Mouse (Mus musculus) C2C12 (cell line): ENCODE data around the gene Cep170. TPM values are rescaled to one million over a fixed set of nuclear protein-coding genes. Genes with fewer than 3 reads are reported as not detected.
A peak's percentile ranks its signal among the peaks of the same experiment; 100 is the strongest.

ENCODE experiments used
- H3K27me3 ChIP-seq: one replicate; pipeline ENCODE4 v1.6.1; 2011; ENCODE audit not compliant: control insufficient read depth, insufficient read depth, insufficient read length
- H3K36me3 ChIP-seq: one replicate; pipeline ENCODE4 v1.6.1; 2011; ENCODE audit not compliant: control insufficient read depth, insufficient read depth
- H3K4me3 ChIP-seq: one replicate; pipeline ENCODE4 v1.5.1; 2011; ENCODE audit warnings: mild to moderate bottlenecking, control low read depth; ENCODE audit not compliant: poor library complexity, insufficient read depth, severe bottlenecking
- H3K79me2 ChIP-seq: one replicate; pipeline ENCODE4 v1.6.1; 2011; ENCODE audit not compliant: control insufficient read depth, insufficient read depth
- H3K79me3 ChIP-seq: one replicate; pipeline ENCODE4 v1.6.1; 2011; ENCODE audit warnings: low read depth, control low read depth
- H3ac ChIP-seq: one replicate; pipeline ENCODE3; 2011; ENCODE audit warnings: low read depth; ENCODE audit not compliant: control insufficient read depth, insufficient read length
- CEBPB ChIP-seq: IDR thresholded peaks from one replicate; pipeline ENCODE4 v1.6.1; 2011; ENCODE audit warnings: low read depth, mild to moderate bottlenecking, control low read depth, moderate library complexity
- CTCF ChIP-seq: IDR thresholded peaks from one replicate; pipeline ENCODE4 v1.5.1; 2011; ENCODE audit not compliant: control insufficient read depth, insufficient read depth, insufficient read length
- FOSL1 ChIP-seq: IDR thresholded peaks from one replicate; pipeline ENCODE4 v1.8.0; 2011; ENCODE audit warnings: mild to moderate bottlenecking, low read length; ENCODE audit not compliant: poor library complexity, insufficient read depth, severe bottlenecking
- MAX ChIP-seq: IDR thresholded peaks from one replicate; pipeline ENCODE4 v1.6.1; 2011; ENCODE audit warnings: mild to moderate bottlenecking, control low read depth
- MYOD1 ChIP-seq: IDR thresholded peaks from one replicate; pipeline ENCODE4 v1.6.1; 2011; ENCODE audit warnings: low read depth; ENCODE audit not compliant: control insufficient read depth, insufficient read length
- MYOG ChIP-seq: IDR thresholded peaks from one replicate; pipeline ENCODE4 v1.6.1; 2011; ENCODE audit not compliant: control insufficient read depth, insufficient read length; ENCODE audit errors: extremely low read depth
- USF1 ChIP-seq: IDR thresholded peaks from one replicate; pipeline ENCODE4 v1.6.1; 2011; ENCODE audit warnings: low read depth, mild to moderate bottlenecking, control low read depth, moderate library complexity
- long read RNA-seq, 2 experiments: library from polyadenylated mRNA; unstranded; transcript quantifications; one replicate each; pipeline ENCODE4 v2.0.0; 2019 to 2020
- polyA plus RNA-seq: library from polyadenylated mRNA; unstranded; fragments of >200 nt; fragmentation: generic; extraction: Trizol; gene quantifications from one replicate; pipeline ENCODE4 v1.2.1, GENCODE M21; 2012; ENCODE audit warnings: missing spikeins

Gene Cep170
- 15.1 TPM for polyA plus RNA-seq
- long read RNA-seq, experiment 1, partial matches to known transcripts, result 8 of 14 reads
- long read RNA-seq, experiment 1, other reads (novel, unspliced or antisense), result 6 of 14 reads
- long read RNA-seq, experiment 2, partial matches to known transcripts, result 68 of 106 reads
- long read RNA-seq, experiment 2, other reads (novel, unspliced or antisense), result 38 of 106 reads

- H3K79me2 ChIP-seq, result peaks cover 87% of the 10 kb centered on the region
- H3K4me3 ChIP-seq, result peak within 1 kb of the TSS; percentile 63
- H3K36me3 ChIP-seq, result no peaks in the 10 kb centered on the region
- peaks cover 62% of the 10 kb centered on the region for H3K79me3 ChIP-seq
- no peaks in the 10 kb centered on the region for H3K27me3 ChIP-seq
- peak within 1 kb of the TSS; percentile 77 for H3ac ChIP-seq
- TF ChIP-seq MYOD1 (no peak), USF1 (no peak), CTCF (no peak), MYOG (no peak), MAX (no peak), FOSL1 (no peak), CEBPB (no peak)
Measured at GRCm38 (mm10) chr1:176814036-176814420, at the start of gene Cep170. Cep170 (minus strand) TSS chr1:176814067.

DNA sequence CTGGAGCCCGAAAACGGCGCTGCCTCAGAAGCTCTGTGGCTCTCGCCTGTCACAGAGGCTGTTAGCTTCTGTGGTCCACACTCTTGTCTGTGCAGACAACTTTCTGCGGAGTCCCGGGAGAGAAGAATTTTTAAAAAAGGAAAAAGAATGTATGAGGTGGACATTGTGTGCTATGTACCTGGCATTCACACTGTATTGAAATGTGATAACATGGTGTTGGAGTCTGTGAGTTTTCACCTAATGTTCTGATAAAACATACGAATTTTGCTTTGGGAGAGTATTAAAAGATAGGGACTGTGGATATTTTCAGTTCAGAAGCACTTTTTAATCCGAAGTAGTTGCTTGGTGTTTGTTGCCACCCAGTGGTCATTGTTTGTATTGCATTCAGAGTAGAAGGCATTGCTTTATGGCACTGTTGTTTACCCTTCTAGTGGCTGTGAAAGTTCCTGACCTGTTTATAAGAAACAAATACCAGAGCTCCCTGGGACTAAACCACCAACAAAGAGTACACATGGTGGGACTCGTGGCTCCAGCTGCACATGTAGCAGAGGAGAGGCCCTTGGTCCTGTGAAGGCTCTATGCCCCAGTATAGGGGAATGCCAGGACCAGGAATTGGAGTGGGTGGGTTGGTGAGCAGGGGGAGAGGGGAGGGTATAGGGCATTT is 48.2 kb upstream of the Cep170 start:
- Histone ChIP-seq H3K79me2 (no peaks in the 10 kb centered on the region), H3K27me3 (no peaks in the 10 kb centered on the region), H3K79me3 (no peaks in the 10 kb centered on the region), H3K4me3 (no peak overlapping the region), H3ac (no peak overlapping the region), H3K36me3 (no peaks in the 10 kb centered on the region)
- no peak for TF ChIP-seq FOSL1
- TF ChIP-seq CTCF, result peak; percentile 15

DNA sequence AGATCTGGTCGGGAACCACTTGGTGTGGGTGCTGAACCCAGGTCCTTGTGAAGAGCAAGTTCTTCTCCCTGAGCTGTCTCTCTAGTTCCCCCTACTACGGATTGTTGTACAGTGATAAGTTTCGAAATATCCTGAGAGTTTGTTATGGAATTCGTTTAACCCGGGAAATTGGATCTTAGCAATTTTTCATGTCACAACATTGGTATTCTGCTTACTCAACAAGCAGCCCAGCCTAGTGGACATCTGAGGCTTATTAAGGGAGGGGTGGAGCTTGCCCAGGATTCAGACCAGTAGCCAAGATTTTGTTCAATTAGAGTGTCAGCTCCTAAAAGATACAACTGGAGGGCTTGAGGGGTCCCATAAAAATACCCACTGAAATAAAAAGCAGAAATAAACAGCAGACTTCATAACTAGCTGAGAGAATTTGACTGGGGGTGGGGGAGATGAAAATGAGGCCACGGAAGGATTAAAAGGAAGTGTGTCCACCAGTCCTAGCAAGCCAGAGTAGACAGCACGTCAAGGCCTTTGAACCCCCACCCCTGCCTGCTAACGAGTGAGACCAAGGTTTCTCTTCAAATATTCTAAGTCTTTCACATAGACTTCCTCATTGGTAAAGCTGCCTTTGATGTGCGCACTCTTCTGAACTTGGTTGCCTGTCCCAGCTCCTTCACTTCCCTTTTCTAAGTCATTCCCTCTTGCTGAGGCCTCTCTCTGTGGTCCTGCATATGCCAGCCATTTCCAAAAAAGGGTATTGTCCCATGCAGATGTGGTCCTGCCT is 39.1 kb upstream of the Cep170 start:
- no peaks in the 10 kb centered on the region for H3K79me2 ChIP-seq
- H3K27me3 ChIP-seq, result no peaks in the 10 kb centered on the region
- H3K36me3 ChIP-seq, result peaks cover 7% of the 10 kb centered on the region
- H3ac ChIP-seq, result no peak overlapping the region
- TF ChIP-seq USF1, result no peak
- no peak for TF ChIP-seq CEBPB
- no peak for TF ChIP-seq MAX
- TF ChIP-seq CTCF, result no peak
- TF ChIP-seq MYOD1, result no peak
- no peak for TF ChIP-seq MYOG
- no peak for TF ChIP-seq FOSL1
- H3K79me3 ChIP-seq, result peaks cover 3% of the 10 kb centered on the region
- H3K4me3 ChIP-seq, result no peak overlapping the region

DNA sequence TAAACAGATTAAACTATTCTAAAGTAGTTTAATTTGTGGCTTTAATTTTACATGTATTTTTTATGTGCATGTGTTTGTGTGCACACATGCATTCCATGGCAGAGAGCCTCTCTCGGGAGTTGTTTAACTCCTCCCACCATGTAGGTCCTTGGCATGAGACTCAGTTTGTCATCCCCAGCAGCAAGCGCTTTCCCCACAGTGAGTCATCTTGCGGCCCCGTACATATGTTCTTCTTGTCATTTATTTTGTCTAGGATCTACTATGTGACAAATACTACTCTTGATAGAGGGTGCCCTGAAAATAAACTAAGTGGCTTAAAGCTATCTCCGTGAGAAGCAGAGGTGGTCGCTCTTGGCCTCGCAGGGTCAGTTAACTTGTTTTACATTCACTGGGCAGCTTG is 37.5 kb upstream of the Cep170 start:
- Histone ChIP-seq H3K4me3 (no peak overlapping the region), H3K79me2 (no peaks in the 10 kb centered on the region), H3K79me3 (peaks cover 3% of the 10 kb centered on the region), H3K36me3 (peaks cover 7% of the 10 kb centered on the region), H3K27me3 (no peaks in the 10 kb centered on the region), H3ac (no peak overlapping the region)
- TF ChIP-seq MYOD1, result no peak
- no peak for TF ChIP-seq MYOG
- TF ChIP-seq CTCF, result no peak
- peak; percentile 22 for TF ChIP-seq FOSL1

DNA sequence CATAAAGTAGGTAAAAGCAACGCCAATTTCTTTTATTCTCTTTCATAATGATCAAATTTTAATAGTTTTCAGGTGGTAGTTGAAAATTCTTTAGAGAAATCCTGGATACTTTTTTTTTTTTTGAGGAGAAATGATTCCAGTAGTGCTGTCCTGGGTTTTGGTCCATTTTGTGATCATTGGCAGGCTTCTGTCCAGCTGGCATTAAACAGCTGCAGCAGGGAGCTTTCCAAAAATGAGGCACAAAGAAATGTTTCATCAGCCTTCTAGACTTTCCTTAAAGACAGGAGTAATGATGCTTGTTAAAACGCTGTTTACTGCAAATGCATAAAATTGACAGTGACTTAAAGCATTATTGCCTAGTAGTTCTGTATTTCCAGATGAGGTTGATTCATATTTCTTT is 35.5 kb upstream of the Cep170 start:
- Histone ChIP-seq H3K36me3 (peaks cover 7% of the 10 kb centered on the region), H3ac (no peak overlapping the region), H3K27me3 (no peaks in the 10 kb centered on the region), H3K79me2 (no peaks in the 10 kb centered on the region), H3K4me3 (no peak overlapping the region), H3K79me3 (peaks cover 3% of the 10 kb centered on the region)
- TF ChIP-seq CEBPB (no peak), MYOD1 (no peak), CTCF (no peak), USF1 (no peak), MYOG (no peak), FOSL1 (no peak), MAX (no peak)
